20 mouse cellular contexts compared by ENCODE assay signal in genomic region chr6:94999562-94999961, GRCm38 (mm10).
DNase-seq lines count a peak whose midpoint lies in the region; ATAC-seq and TF ChIP-seq lines count a peak whose summit lies in the region.
"Had no signal": no experiment of that assay in that cellular context is flagged by ENCODE, and none has a peak within 500 bp of the region (broad histone marks: within the 10 kb centered on the region; RNA-seq: fewer than 3 reads in every experiment).

No protein-coding gene starts in this region.

- H3K4me1 ChIP-seq in kidney, adult 2 months (ENCODE audit: control insufficient read depth, insufficient read depth, low read length): peaks cover 17% of the 10 kb centered on the region
- no peaks in the 10 kb centered on the region for H3K4me1 ChIP-seq in lung, embryonic 16.5 days (replicated peaks; ENCODE audit: control insufficient read depth, insufficient read depth, low read length)
- H3K4me1 ChIP-seq: forebrain, embryonic 12.5 days; stomach, embryonic 15.5 days had no signal

- H3K36me3 ChIP-seq in kidney, adult 2 months (ENCODE audit: control insufficient read depth, insufficient read depth, low read length): no peaks in the 10 kb centered on the region
- no peaks in the 10 kb centered on the region for H3K36me3 ChIP-seq in lung, embryonic 16.5 days (ENCODE audit: control insufficient read depth, insufficient read depth, low read length)
- H3K36me3 ChIP-seq: forebrain, embryonic 12.5 days; kidney, embryonic 15.5 days; stomach, embryonic 15.5 days had no signal

- H3K4me2 ChIP-seq in lung, embryonic 16.5 days (ENCODE audit: low read depth, low read length): no peak overlapping the region
- H3K4me2 ChIP-seq: forebrain, embryonic 12.5 days; kidney, embryonic 15.5 days; stomach, embryonic 15.5 days had no signal

- TF ChIP-seq POLR2A in kidney, adult 2 months (IDR thresholded peaks at IDR 0.05; ENCODE audit: low read depth, low read length): no peak

- 0 out of 2 replicates have a peak, but pooled peaks have one; percentile 23 for ATAC-seq in lung, embryonic 16.5 days (ENCODE audit: low read depth)
- ATAC-seq: forebrain, postnatal 0 days; hindbrain, embryonic 16.5 days had no signal

- no peaks in the 10 kb centered on the region for H3K9me3 ChIP-seq in lung, embryonic 16.5 days (ENCODE audit: control insufficient read depth, low read length)
- H3K9me3 ChIP-seq: forebrain, embryonic 12.5 days; kidney, embryonic 15.5 days; stomach, embryonic 15.5 days had no signal

- peak; percentile 22 for DNase-seq in kidney, adult 2 months
- no peak for DNase-seq in kidney, adult 9 months
- DNase-seq in lung, postnatal 14 days: no peak
- peak; percentile 57 for DNase-seq in MN1 (ENCODE audit: low spot score)
- peak; percentile 15 for DNase-seq in Muller cell, postnatal 12 days (ENCODE audit: inconsistent ontology term)
- DNase-seq in layer of hippocampus, adult 9-11 months: no peak
- DNase-seq: B cell, adult 2 months; cerebellum, adult 18-20 months; forebrain, postnatal 0 days; gastrocnemius, postnatal 10 days; midbrain, embryonic 14.5 days; right cerebral cortex, postnatal 25 days had no signal

- no peak for TF ChIP-seq CTCF in kidney, adult 2 months (conservative IDR thresholded peaks at IDR 0.05; ENCODE audit: insufficient read depth, insufficient read length, low read depth, low read length)

- WGBS in kidney, adult 2 months: 58% methylated on average over 4 of the region's 4 CpGs
- WGBS in lung, embryonic 16.5 days: 51% methylated on average over 4 of the region's 4 CpGs

- H3K9ac ChIP-seq in lung, embryonic 16.5 days (ENCODE audit: low read length): no peak overlapping the region
- H3K9ac ChIP-seq: forebrain, embryonic 12.5 days; forebrain, postnatal 0 days; kidney, embryonic 15.5 days; liver, embryonic 14.5 days; stomach, embryonic 15.5 days had no signal

- H3K4me3 ChIP-seq in kidney, adult 2 months (ENCODE audit: insufficient read depth, low read depth, low read length): no peak overlapping the region
- no peak overlapping the region for H3K4me3 ChIP-seq in lung, embryonic 16.5 days (ENCODE audit: low read length)
- H3K4me3 ChIP-seq: erythroblast, embryonic 14.5 days; forebrain, embryonic 12.5 days; kidney, embryonic 15.5 days; left cerebral cortex, adult 2 months; stomach, embryonic 15.5 days had no signal

- no peaks in the 10 kb centered on the region for H3K27me3 ChIP-seq in kidney, adult 2 months (replicated peaks; ENCODE audit: control insufficient read depth, insufficient read depth, low read length)
- H3K27me3 ChIP-seq in lung, embryonic 16.5 days (ENCODE audit: control insufficient read depth, insufficient read depth, low read depth, low read length): no peaks in the 10 kb centered on the region
- H3K27me3 ChIP-seq: forebrain, embryonic 12.5 days; kidney, embryonic 15.5 days; stomach, embryonic 15.5 days had no signal

- peak overlapping the region; percentile 89 for H3K27ac ChIP-seq in kidney, adult 2 months (ENCODE audit: insufficient read depth, low read depth, low read length)
- no peak overlapping the region for H3K27ac ChIP-seq in lung, embryonic 16.5 days (ENCODE audit: low read length)
- H3K27ac ChIP-seq: forebrain, embryonic 12.5 days; kidney, embryonic 15.5 days; left cerebral cortex, adult 2 months; liver, embryonic 14.5 days; stomach, embryonic 15.5 days had no signal

Comparison
In these comparisons a context has a peak if more than half of its experiments do, and no peak if none do; other contexts are left out.
1. DNase-seq: peak in kidney, adult 2 months (single experiment), MN1 (single experiment) and Muller cell, postnatal 12 days (single experiment); none in kidney, adult 9 months (single experiment), lung, postnatal 14 days (single experiment) and layer of hippocampus, adult 9-11 months (single experiment).